In genomic region chr17:47922579-47922978, GRCm38 (mm10) we compare ENCODE assay signal across 9 mouse cellular contexts. TPM values are rescaled to one million over a fixed set of nuclear protein-coding genes. Genes with fewer than 3 reads are reported as not detected.
A peak's percentile ranks its signal among the peaks of the same experiment; 100 is the strongest.
DNase-seq lines count a peak whose midpoint lies in the region; ATAC-seq and TF ChIP-seq lines count a peak whose summit lies in the region.
"Had no signal": no experiment of that assay in that cellular context is flagged by ENCODE, and none has a peak within 500 bp of the region (broad histone marks: within the 10 kb centered on the region; RNA-seq: fewer than 3 reads in every experiment).

No protein-coding gene starts in this region.

- peak overlapping the region; percentile 95 for H3K4me3 ChIP-seq in kidney, embryonic 14.5 days (ENCODE audit: low read length)
- H3K4me3 ChIP-seq in kidney, adult 2 months (ENCODE audit: insufficient read depth, low read depth, low read length), result no peak overlapping the region
- peak overlapping the region; percentile 97 for H3K4me3 ChIP-seq in brown adipose tissue, adult 24 weeks (ENCODE audit: insufficient read depth, low read depth, low read length)
- peak overlapping the region; percentile 78 for H3K4me3 ChIP-seq in hindbrain, embryonic 12.5 days
- H3K4me3 ChIP-seq in midbrain, embryonic 12.5 days, result peak overlapping the region; percentile 95

- H3K27ac ChIP-seq in kidney, embryonic 14.5 days (ENCODE audit: low read depth, low read length), result no peak overlapping the region
- H3K27ac ChIP-seq in kidney, adult 2 months (ENCODE audit: insufficient read depth, low read depth, low read length), result no peak overlapping the region
- H3K27ac ChIP-seq in brown adipose tissue, adult 24 weeks (replicated peaks; ENCODE audit: low read depth, low read length), result no peak overlapping the region
- H3K27ac ChIP-seq in hindbrain, embryonic 12.5 days, result no peak overlapping the region
- H3K27ac ChIP-seq in midbrain, embryonic 12.5 days (replicated peaks), result no peak overlapping the region

- H3K27me3 ChIP-seq in kidney, embryonic 14.5 days (ENCODE audit: control insufficient read depth, insufficient read depth, low read length), result no peaks in the 10 kb centered on the region
- H3K27me3 ChIP-seq in kidney, adult 2 months (replicated peaks; ENCODE audit: control insufficient read depth, insufficient read depth, low read length), result no peaks in the 10 kb centered on the region
- H3K27me3 ChIP-seq in hindbrain, embryonic 12.5 days, result peaks cover 24% of the 10 kb centered on the region
- H3K27me3 ChIP-seq in midbrain, embryonic 12.5 days, result 0 out of 2 replicates have a peak, but pooled peaks cover 3% of the 10 kb centered on the region
- H3K27me3 ChIP-seq: Patski had no signal

- no peak for ATAC-seq in kidney, embryonic 14.5 days (ENCODE audit: low FRiP score, low TSS enrichment)
- no peak for ATAC-seq in hindbrain, embryonic 12.5 days (ENCODE audit: low FRiP score)
- ATAC-seq in midbrain, embryonic 12.5 days (ENCODE audit: low FRiP score, low read depth), result no peak
- ATAC-seq: Patski had no signal

- H3K4me2 ChIP-seq in kidney, embryonic 14.5 days (replicated peaks; ENCODE audit: low read depth, low read length), result peak overlapping the region; percentile 88
- peak overlapping the region; percentile 87 for H3K4me2 ChIP-seq in hindbrain, embryonic 12.5 days (replicated peaks)
- peak overlapping the region; percentile 91 for H3K4me2 ChIP-seq in midbrain, embryonic 12.5 days (replicated peaks)

- no peaks in the 10 kb centered on the region for H3K9me3 ChIP-seq in kidney, embryonic 14.5 days (ENCODE audit: control insufficient read depth, low read length)
- H3K9me3 ChIP-seq in hindbrain, embryonic 12.5 days (replicated peaks), result no peaks in the 10 kb centered on the region
- no peaks in the 10 kb centered on the region for H3K9me3 ChIP-seq in midbrain, embryonic 12.5 days

- no peak for TF ChIP-seq CTCF in kidney, adult 2 months (conservative IDR thresholded peaks at IDR 0.05; ENCODE audit: insufficient read depth, insufficient read length, low read depth, low read length)

- TF ChIP-seq POLR2A in kidney, adult 2 months (IDR thresholded peaks at IDR 0.05; ENCODE audit: low read depth, low read length), result no peak

- H3K4me1 ChIP-seq in kidney, embryonic 14.5 days (ENCODE audit: control insufficient read depth, insufficient read depth, low read length), result peaks cover 32% of the 10 kb centered on the region
- H3K4me1 ChIP-seq in kidney, adult 2 months (ENCODE audit: control insufficient read depth, insufficient read depth, low read length), result no peaks in the 10 kb centered on the region
- H3K4me1 ChIP-seq in brown adipose tissue, adult 24 weeks (ENCODE audit: control insufficient read depth, insufficient read depth, insufficient read length, low read length), result peaks cover 20% of the 10 kb centered on the region
- peaks cover 68% of the 10 kb centered on the region for H3K4me1 ChIP-seq in hindbrain, embryonic 12.5 days
- peaks cover 68% of the 10 kb centered on the region for H3K4me1 ChIP-seq in midbrain, embryonic 12.5 days

- DNase-seq in kidney, adult 2 months, result no peak
- no peak for DNase-seq in adipocyte (ENCODE audit: low spot score)
- DNase-seq in thymus, adult 18-20 months, result no peak
- no peak for DNase-seq in frontal cortex, postnatal 36 days (ENCODE audit: low spot score in 2 of 2)

- peak overlapping the region; percentile 94 for H3K9ac ChIP-seq in kidney, embryonic 14.5 days (ENCODE audit: low read depth, low read length)
- H3K9ac ChIP-seq in hindbrain, embryonic 12.5 days, result peak overlapping the region; percentile 88
- peak overlapping the region; percentile 99 for H3K9ac ChIP-seq in midbrain, embryonic 12.5 days (replicated peaks)

- no peaks in the 10 kb centered on the region; the same call in 1 of the 2 replicates for H3K36me3 ChIP-seq in kidney, embryonic 14.5 days (ENCODE audit: control insufficient read depth, insufficient read depth, low read length)
- no peaks in the 10 kb centered on the region for H3K36me3 ChIP-seq in kidney, adult 2 months (ENCODE audit: control insufficient read depth, insufficient read depth, low read length)
- H3K36me3 ChIP-seq in hindbrain, embryonic 12.5 days, result no peaks in the 10 kb centered on the region
- H3K36me3 ChIP-seq in midbrain, embryonic 12.5 days, result 0 out of 2 replicates have a peak, but pooled peaks cover 8% of the 10 kb centered on the region

- 1% methylated on average over 24 of the region's 24 CpGs for WGBS in kidney, embryonic 14.5 days
- 15% methylated on average over 24 of the region's 24 CpGs for WGBS in kidney, adult 2 months
- WGBS in hindbrain, embryonic 12.5 days, result 1% methylated on average over 24 of the region's 24 CpGs
- WGBS in midbrain, embryonic 12.5 days, result under 1% methylated on average over 23 of the region's 24 CpGs

RNA-seq across cellular contexts. Expression of gene Foxp4, which starts 1.9 kb away (rescaled TPM):
- polyA plus RNA-seq in kidney, embryonic 14.5 days (2014; fragmentation: Nextera tagmentation; extraction: Ambion mirVana), result 23.9 and 25.4 TPM in 2 replicates
- 23.5 and 27.4 TPM in 2 replicates for polyA plus RNA-seq in kidney, adult 2 months (2012; rRNA removed)
- 8.5 and 9.2 TPM in 2 replicates for polyA plus RNA-seq in brown adipose tissue, adult 24 weeks (2012; ENCODE audit: insufficient read depth, insufficient read length, missing spikeins)
- 40.6 and 41.7 TPM in 2 replicates for polyA plus RNA-seq in hindbrain, embryonic 12.5 days (2016; fragmentation: Nextera tagmentation; extraction: Ambion mirVana)
- 34.5 and 35.3 TPM in 2 replicates for polyA plus RNA-seq in midbrain, embryonic 12.5 days (2016; fragmentation: Nextera tagmentation; extraction: Ambion mirVana)
